Mouse (Mus musculus): ENCODE results near the gene Smurf2.

Smurf2 gene

DNA sequence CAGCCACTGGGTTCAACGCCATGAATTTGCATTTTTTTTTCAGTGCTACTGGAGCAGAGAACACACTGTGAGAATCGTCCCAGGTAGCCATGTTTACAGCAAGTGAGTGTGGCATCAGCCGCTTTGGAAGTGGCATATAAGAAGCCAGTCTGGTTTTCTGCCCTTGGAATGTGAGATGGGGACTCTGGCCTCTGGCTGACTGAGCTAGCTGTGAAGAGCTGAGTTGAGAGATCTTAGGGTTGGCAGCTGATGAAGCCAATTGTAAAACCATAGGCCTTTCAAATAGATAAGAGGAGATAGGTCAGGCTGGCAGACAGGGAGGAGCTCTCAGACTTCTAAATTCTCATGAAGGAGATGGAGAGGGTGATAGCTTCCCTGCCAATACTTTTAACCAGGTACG lies 6.2 kb upstream of the Smurf2 start:
- ChIA-PET CTCF (no interaction called here), POLR2A (no interaction called here)

DNA sequence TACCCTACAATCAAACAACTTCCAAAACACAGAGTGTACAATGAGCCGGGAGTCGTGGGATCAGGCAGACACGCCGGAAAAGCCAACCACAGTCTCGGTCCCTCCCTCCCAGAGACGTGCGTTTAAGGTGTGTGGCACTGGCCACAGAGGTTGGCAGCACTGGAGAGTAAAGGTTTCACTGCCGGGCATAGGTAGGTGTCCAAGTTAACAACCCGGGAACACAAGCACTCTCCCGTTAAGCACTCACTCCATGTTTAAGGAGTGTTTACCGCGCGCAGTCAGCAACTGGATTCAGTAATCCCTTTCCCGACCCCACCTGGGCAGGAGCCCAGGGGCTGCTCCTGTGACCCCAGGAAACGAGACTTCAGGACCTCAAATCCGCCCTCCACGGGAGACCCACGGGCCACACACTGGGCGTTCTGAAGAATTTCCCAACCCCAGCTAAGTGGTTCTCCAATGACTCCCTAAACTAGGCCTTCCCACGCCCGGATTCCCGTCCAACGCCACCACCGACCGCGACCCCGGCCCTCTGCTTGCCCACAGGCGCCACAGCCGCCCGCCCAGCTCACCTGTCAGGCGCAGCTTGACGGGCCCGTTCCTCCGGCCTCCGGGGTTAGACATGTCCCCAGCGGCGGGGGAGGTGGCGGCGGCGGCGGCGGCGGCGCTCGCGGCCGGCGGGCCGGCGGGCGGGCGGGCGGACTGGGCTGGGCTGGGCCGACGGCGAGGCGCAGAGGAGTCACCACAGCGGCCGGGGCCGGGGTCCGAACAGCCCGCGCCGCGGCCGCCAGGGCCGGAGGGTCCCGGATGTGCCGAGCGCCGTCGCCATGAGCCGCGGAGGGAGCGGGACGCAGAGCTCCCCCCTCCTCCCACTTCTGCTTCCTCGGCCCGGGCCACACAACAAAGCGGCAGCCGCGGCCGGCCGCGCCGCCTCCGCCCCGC lies 634 bp downstream of the Smurf2 start:
- ChIA-PET CTCF (interaction anchor here (0.6 to 1.4 kb wide), 10 partner anchors 8 to 467 kb away, joined by 3 to 6 read pairs (median 3); partner anchors contain the start of gene Tex2 (in 1 of the 4)), POLR2A (interaction anchor here in 3 of 4 experiments (0.5 to 3.5 kb wide), 61 partner anchors 9 to 1505 kb away, joined by 3 to 41 read pairs (median 3); partner anchors contain the start of genes Cep95 (in 3 of the 3), Ddx5 (in 3 of the 3), Kpna2 (in 3 of the 3) and Ern1 (in 2 of the 3))

DNA sequence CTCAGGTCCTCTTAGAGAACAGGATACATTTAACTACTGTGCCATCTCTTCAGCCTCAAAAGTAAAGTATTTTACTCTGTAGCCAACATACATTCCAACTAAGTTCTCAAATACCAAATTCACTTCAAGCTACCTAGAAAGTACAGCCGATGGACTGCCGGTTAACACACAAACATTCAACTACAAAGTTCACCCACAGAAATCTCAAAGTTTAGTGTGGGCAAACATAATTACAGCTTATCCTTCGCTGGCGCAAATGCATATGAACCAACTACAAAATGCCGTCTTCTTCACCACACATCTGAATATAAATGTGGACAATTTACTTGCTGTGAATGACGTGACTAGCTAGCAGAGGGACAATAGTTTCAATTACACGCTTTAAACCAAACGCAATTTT lies 1.6 kb downstream of the Smurf2 start:
- CTCF ChIA-PET, result interaction anchor here in 2 of 4 experiments (0.5 to 0.7 kb wide), 2 partner anchors 10 to 11 kb away, joined by 3 read pairs; no protein-coding TSS in a partner anchor
- POLR2A ChIA-PET, result interaction anchor here in 2 of 4 experiments (0.9 to 3.5 kb wide), 12 partner anchors 8 to 431 kb away, joined by 3 to 41 read pairs (median 8); partner anchors contain the start of genes Cep95 (in 2 of the 2), Ddx5 (in 2 of the 2) and Ern1 (in 1 of the 2)

DNA sequence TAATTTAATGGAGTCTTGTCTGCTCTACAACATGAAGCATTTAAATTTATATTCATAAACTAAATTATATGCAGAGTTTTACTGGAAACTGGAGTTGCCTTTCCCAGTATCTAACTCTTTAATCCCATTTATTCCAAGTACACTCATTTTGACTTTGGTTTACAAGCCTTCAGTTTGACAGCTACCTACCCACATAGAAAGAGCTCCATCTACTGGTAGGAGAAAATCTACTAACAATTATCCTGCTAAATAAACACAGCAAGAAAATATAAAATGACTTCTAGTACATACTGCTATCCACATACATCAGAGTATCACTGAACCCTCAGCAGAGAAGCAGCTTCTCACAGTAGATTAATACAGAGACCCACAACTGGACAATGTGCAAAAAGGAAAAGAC lies 9.3 kb downstream of the Smurf2 start:
- ChIA-PET POLR2A (interaction anchor here in 3 of 4 experiments (0.9 to 2.3 kb wide), 4 partner anchors 9 to 46 kb away, joined by 3 to 15 read pairs (median 4); partner anchors contain the start of gene Smurf2 (in 3 of the 3)), CTCF (interaction anchor here (0.6 to 1.5 kb wide), 10 partner anchors 9 to 476 kb away, joined by 3 to 4 read pairs (median 3); partner anchors contain the start of gene Smurf2 (in 2 of the 4))

GRCm38 (mm10) chr11:106908016-106908415 lies 12.5 kb downstream of the Smurf2 start:
- POLR2A ChIA-PET, result interaction anchor here in 2 of 4 experiments (0.6 to 1.8 kb wide), 5 partner anchors 8 to 901 kb away, joined by 3 to 9 read pairs (median 4); partner anchors contain the start of gene Smurf2 (in 2 of the 2)
- CTCF ChIA-PET, result no interaction called here

DNA sequence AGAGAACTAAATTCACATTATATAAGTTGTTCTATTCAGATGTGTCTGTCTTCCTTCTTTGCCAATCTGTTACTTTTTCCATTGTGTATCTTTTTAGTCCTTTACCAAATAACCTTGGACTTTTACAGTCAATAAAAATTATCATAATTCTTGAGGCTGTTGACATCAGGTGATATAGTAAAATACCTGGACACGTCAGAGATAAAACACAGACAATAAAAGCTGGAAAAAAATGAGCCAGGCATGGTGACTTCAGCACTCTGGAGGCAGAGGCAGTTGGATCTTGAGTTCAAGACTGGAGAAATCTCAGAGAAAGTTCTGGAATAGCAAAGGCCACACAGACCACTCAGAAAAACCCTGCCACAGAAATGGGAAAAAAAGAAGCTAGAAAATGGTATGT lies 13.3 kb downstream of the Smurf2 start:
- CTCF ChIA-PET, result interaction anchor here in 2 of 4 experiments (0.6 kb wide), 2 partner anchors 23 to 70 kb away, joined by 3 read pairs; no protein-coding TSS in a partner anchor
- POLR2A ChIA-PET, result interaction anchor here in 2 of 4 experiments (0.8 to 1.8 kb wide), 4 partner anchors 9 to 16 kb away, joined by 3 to 9 read pairs (median 5); partner anchors contain the start of gene Smurf2 (in 2 of the 2)

DNA sequence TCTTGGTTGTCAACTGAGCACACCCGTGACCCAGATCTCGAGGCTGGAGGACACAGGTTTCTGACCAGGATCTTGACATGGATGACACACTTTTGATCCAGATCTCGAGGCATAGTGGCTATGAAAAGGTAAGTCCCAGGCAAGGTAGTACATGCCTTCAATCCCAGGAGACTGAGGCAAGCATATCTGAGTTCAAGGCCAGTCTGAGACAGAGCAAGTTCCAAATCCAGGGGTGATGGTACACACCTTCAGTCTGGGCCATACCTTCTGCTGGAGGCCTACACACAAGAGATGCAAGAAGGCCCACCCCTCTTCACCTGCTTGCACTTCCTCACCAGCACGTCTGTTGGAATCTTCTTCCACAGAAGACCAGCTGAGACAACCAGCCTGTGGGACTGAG lies 14.8 kb downstream of the Smurf2 start:
- ChIA-PET CTCF (no interaction called here), POLR2A (interaction anchor here in 1 of 4 experiments (2.7 kb wide), 1 partner anchor 10 kb away, joined by 8 read pairs; no protein-coding TSS in a partner anchor)

DNA sequence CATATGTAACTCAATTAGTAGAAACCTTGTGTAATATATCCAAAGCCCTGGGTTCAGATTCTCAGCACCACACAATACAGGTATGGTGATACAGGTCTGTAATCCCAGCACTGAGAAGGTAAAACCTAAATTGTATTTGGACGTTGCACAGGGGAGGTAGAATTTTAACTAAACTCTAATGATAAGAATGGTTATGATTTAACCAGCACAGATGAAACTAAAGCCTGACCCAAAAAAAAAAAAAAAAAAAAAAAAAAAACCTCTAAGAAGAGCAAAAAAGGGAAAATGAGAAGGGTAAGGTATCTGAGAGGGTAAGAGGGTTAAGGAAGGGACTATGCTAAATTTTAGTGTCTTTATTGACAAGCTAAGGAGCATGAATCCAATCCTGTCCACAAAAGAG lies 20.7 kb downstream of the Smurf2 start:
- ChIA-PET CTCF (no interaction called here), POLR2A (interaction anchor here in 2 of 4 experiments (0.6 to 1.3 kb wide), 3 partner anchors 10 to 254 kb away, joined by 3 to 4 read pairs (median 4); partner anchors contain the start of genes Cep95 (in 1 of the 2) and Ddx5 (in 1 of the 2))

- ChIA-PET CTCF (no interaction called here), POLR2A (interaction anchor here in 1 of 4 experiments (1.0 to 1.6 kb wide), 4 partner anchors 24 to 396 kb away, joined by 3 to 10 read pairs (median 4); partner anchors contain the start of genes Cep95, Ddx5 and Smurf2)
These were observed 23.9 kb downstream of the Smurf2 start for GRCm38 (mm10) chr11:106896561-106897168.

- ChIA-PET CTCF (interaction anchor here in 1 of 4 experiments (0.6 kb wide), 1 partner anchor 690 kb away, joined by 5 read pairs; no protein-coding TSS in a partner anchor), POLR2A (interaction anchor here in 3 of 4 experiments (0.6 to 1.0 kb wide), 3 partner anchors 96 to 1291 kb away, joined by 3 to 4 read pairs (median 3); no protein-coding TSS in a partner anchor)
These were observed 36.9 kb downstream of the Smurf2 start for GRCm38 (mm10) chr11:106883656-106884055.

GRCm38 (mm10) chr11:106872650-106873049 lies 47.9 kb downstream of the Smurf2 start:
- ChIA-PET POLR2A (interaction anchor here in 1 of 4 experiments (1.1 kb wide), 1 partner anchor 48 kb away, joined by 3 read pairs; the partner anchor contains the start of gene Smurf2), CTCF (no interaction called here)

- POLR2A ChIA-PET, result interaction anchor here in 2 of 4 experiments (0.7 to 1.2 kb wide), 2 partner anchors 62 to 353 kb away, joined by 3 to 4 read pairs; partner anchors contain the start of genes Cep95 (in 1 of the 2) and Ddx5 (in 1 of the 2)
- CTCF ChIA-PET, result interaction anchor here in 1 of 4 experiments (0.6 kb wide), 1 partner anchor 27 kb away, joined by 3 read pairs; no protein-coding TSS in a partner anchor
These were observed 69.1 kb downstream of the Smurf2 start for GRCm38 (mm10) chr11:106851438-106851837.

DNA sequence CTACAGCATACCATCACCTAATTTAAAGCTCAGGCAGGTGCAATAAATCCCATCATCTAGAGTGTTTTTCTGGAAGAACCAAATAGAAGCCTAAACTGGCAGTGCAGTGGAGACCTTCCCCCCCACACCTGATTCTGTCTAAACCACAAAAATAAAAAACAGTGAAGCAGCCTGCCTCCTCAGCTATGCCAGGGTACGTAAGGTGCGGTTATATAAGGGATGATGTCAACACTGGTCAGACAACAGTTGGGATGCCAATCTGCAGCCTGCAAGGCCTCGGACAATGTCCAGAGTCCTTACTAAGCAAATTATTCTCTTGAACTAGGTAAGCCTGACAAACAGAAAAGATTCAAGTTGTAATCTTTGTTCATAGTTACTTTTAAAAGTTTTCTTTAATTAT lies 78.5 kb downstream of the Smurf2 start:
- POLR2A ChIA-PET, result interaction anchor here in 1 of 4 experiments (0.7 kb wide), 1 partner anchor 12 kb away, joined by 3 read pairs; no protein-coding TSS in a partner anchor
- CTCF ChIA-PET, result no interaction called here

GRCm38 (mm10) chr11:106828079-106828478 lies 92.4 kb downstream of the Smurf2 start:
- ChIA-PET POLR2A (interaction anchor here in 3 of 4 experiments (0.6 to 2.4 kb wide), 14 partner anchors 9 to 171 kb away, joined by 3 to 8 read pairs (median 3); partner anchors contain the start of genes Cep95 (in 3 of the 3), Ddx5 (in 2 of the 3) and Kpna2 (in 1 of the 3)), CTCF (no interaction called here)

DNA sequence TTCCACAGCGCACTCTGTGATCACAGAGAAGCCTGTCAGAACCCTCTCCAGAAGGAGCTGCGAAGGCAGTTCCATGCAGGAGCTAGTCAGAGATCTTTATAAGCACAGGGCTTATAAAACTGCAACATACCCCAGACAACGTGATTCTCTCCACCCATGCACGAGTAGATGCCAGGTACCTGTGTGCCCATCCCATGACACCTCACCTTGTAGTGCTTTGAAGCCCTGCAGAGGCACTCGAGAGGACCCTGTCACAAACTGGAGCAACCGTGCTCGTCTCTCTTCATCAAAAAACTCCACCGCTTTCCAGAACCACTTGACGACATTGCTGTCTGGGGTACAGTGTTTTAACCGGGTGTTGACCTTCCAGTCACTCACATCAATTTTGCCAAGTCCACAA lies 96.1 kb downstream of the Smurf2 start:
- ChIA-PET POLR2A (interaction anchor here in 2 of 4 experiments (0.7 to 2.0 kb wide), 5 partner anchors 19 to 154 kb away, joined by 3 to 8 read pairs (median 5); partner anchors contain the start of genes Cep95 (in 1 of the 2) and Ddx5 (in 1 of the 2)), CTCF (interaction anchor here in 1 of 4 experiments (0.9 to 1.1 kb wide), 2 partner anchors 12 to 149 kb away, joined by 3 read pairs; no protein-coding TSS in a partner anchor)

- ChIA-PET CTCF (interaction anchor here in 1 of 4 experiments (0.7 kb wide), 1 partner anchor 67 kb away, joined by 15 read pairs; no protein-coding TSS in a partner anchor), POLR2A (interaction anchor here in 3 of 4 experiments (0.6 to 2.1 kb wide), 7 partner anchors 10 to 216 kb away, joined by 3 to 8 read pairs (median 3); partner anchors contain the start of genes Cep95 (in 1 of the 3) and Ddx5 (in 1 of the 3))
These were observed 96.8 kb downstream of the Smurf2 start for GRCm38 (mm10) chr11:106823741-106824140.

DNA sequence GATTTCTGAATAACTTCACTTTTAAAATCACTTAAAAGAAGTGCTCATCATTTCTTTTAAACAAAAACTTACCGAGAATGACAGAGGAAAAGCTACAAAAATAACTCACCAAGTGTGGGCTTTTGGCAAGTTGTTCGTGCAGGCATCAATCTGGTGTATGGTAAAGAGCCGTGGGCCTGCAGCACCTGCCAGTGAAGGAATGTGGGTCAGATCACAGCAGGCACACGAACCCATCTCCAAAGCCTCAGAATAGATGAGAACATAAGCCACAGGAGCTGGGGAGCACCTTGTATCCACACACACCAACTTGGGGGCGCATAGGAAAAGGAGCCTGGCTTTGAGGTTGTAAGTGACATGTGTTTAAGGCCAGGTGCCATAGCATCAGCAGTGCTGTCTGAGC lies 97.6 kb downstream of the Smurf2 start:
- POLR2A ChIA-PET, result interaction anchor here in 3 of 4 experiments (1.0 to 2.5 kb wide), 6 partner anchors 8 to 36 kb away, joined by 3 to 8 read pairs (median 5); partner anchors contain the start of genes Cep95 (in 2 of the 3) and Ddx5 (in 2 of the 3)
- CTCF ChIA-PET, result no interaction called here

All from embryonic stem cell, embryonic (primary cell).